Mouse (Mus musculus) left cerebral cortex, postnatal 25 days (tissue): ENCODE measurements around the gene Gm10337. TPM values are rescaled to one million over a fixed set of nuclear protein-coding genes. Genes with fewer than 3 reads are reported as not detected.

Experiments
- DNase-seq, 2 experiments: peaks; one replicate each; pipeline ENCODE4 v3.0.0; 2022; ENCODE audit warnings: low spot score in 2 of 2, mixed read lengths in 1 of 2
- intact Hi-C: fragments of 180-260 bp; cut with DNase I; formaldehyde crosslinking; loops from one replicate; pipeline ENCODE4 v1.15.1; 2025
- total RNA-seq, 2 experiments: library from RNA; stranded (reverse); gene quantifications; 2 replicates each; pipeline ENCODE4 v1.2.3; 2021

The Gm10337 gene
- total RNA-seq, 2 experiments from 2014 or later = not detected

GRCm38 (mm10) chr15:102515261-102515660, 11.7 kb downstream of the Gm10337 start:
- intact Hi-C loops = no loop called here
- no peak for DNase-seq

GRCm38 (mm10) chr15:102515791-102516190, 12.3 kb downstream of the Gm10337 start:
- intact Hi-C loops = no loop called here
- DNase-seq = no peak

- intact Hi-C loops = no loop called here
- DNase-seq = no peak
Observed at GRCm38 (mm10) chr15:102516293-102516692, 12.8 kb downstream of the Gm10337 start.

- intact Hi-C loops = no loop called here
Observed at GRCm38 (mm10) chr15:102516728-102517404, 13.3 kb downstream of the Gm10337 start, which contains the start of gene Map3k12. Gene Map3k12 (minus strand): TSS chr15:102517064.

GRCm38 (mm10) chr15:102517631-102517975, 14.1 kb downstream of the Gm10337 start:
- intact Hi-C loops = no loop called here
- no peak for DNase-seq

More at GRCm38 (mm10) chr15:102516728-102517404, 13.3 kb downstream of the Gm10337 start, which contains the start of gene Map3k12:
- DNase-seq = peak; percentile 83 to 84

- peak; percentile 100 for DNase-seq
- intact Hi-C loops = loop anchor here (1.0 kb wide), 2 partner anchors 47 to 153 kb away; no protein-coding TSS in a partner anchor
Observed at GRCm38 (mm10) chr15:102517976-102518858, 14.7 kb downstream of the Gm10337 start, which contains the start of gene Tarbp2. Gene Tarbp2 (plus strand): TSS chr15:102518192.

- no peak for DNase-seq
- intact Hi-C loops = loop anchor here (1.0 kb wide), 2 partner anchors 48 to 152 kb away; no protein-coding TSS in a partner anchor
Observed at GRCm38 (mm10) chr15:102518859-102519201, 15.3 kb downstream of the Gm10337 start.

- intact Hi-C loops = no loop called here
- DNase-seq = no peak
Observed at GRCm38 (mm10) chr15:102519211-102520141, 16.0 kb downstream of the Gm10337 start.

- intact Hi-C loops = no loop called here
Observed at GRCm38 (mm10) chr15:102520416-102520815, 16.9 kb downstream of the Gm10337 start.

GRCm38 (mm10) chr15:102521480-102521879, 18.0 kb downstream of the Gm10337 start:
- DNase-seq = no peak
- intact Hi-C loops = no loop called here

More at GRCm38 (mm10) chr15:102520416-102520815, 16.9 kb downstream of the Gm10337 start:
- no peak for DNase-seq

- peak; percentile 78 to 85 for DNase-seq
- intact Hi-C loops = no loop called here
Observed at GRCm38 (mm10) chr15:102524892-102525485, 21.5 kb downstream of the Gm10337 start, which contains the start of gene Npff. Gene Npff (minus strand): TSS chr15:102524942.

- intact Hi-C loops = no loop called here
- no peak for DNase-seq
Observed at GRCm38 (mm10) chr15:102526111-102527002, 22.8 kb downstream of the Gm10337 start.

GRCm38 (mm10) chr15:102527936-102528335, 24.4 kb downstream of the Gm10337 start:
- intact Hi-C loops = no loop called here
- no peak for DNase-seq

- DNase-seq = no peak
- intact Hi-C loops = no loop called here
Observed at GRCm38 (mm10) chr15:102528396-102528795, 24.9 kb downstream of the Gm10337 start.

- no peak for DNase-seq
- intact Hi-C loops = no loop called here
Observed at GRCm38 (mm10) chr15:102530566-102530965, 27.0 kb downstream of the Gm10337 start.

GRCm38 (mm10) chr15:102531586-102531985, 28.1 kb downstream of the Gm10337 start:
- no peak for DNase-seq
- intact Hi-C loops = no loop called here

GRCm38 (mm10) chr15:102532106-102532900, 28.8 kb downstream of the Gm10337 start:
- intact Hi-C loops = no loop called here
- no peak for DNase-seq
